Mouse (Mus musculus) mature B cell (primary cell): ENCODE results near the gene Sirt7.

Experiments used
- in situ Hi-C: fragments of 300-500 bp; cut with MboI; formaldehyde crosslinking; loops from 2 replicates; pipeline ENCODE4 v1.14.3; 2019

The Sirt7 gene

GRCm38 (mm10) chr11:120625152-120625775 lies at the start of gene Sirt7:
Gene Sirt7, minus strand, starts transcription at chr11:120625240.
- in situ Hi-C loops, result no loop called here

- in situ Hi-C loops, result loop anchor here (5.0 kb wide), 1 partner anchor 41 kb away; the partner anchor contains the start of gene Mafg
Measured at GRCm38 (mm10) chr11:120673594-120674122, 48.6 kb upstream of the Sirt7 start.

DNA sequence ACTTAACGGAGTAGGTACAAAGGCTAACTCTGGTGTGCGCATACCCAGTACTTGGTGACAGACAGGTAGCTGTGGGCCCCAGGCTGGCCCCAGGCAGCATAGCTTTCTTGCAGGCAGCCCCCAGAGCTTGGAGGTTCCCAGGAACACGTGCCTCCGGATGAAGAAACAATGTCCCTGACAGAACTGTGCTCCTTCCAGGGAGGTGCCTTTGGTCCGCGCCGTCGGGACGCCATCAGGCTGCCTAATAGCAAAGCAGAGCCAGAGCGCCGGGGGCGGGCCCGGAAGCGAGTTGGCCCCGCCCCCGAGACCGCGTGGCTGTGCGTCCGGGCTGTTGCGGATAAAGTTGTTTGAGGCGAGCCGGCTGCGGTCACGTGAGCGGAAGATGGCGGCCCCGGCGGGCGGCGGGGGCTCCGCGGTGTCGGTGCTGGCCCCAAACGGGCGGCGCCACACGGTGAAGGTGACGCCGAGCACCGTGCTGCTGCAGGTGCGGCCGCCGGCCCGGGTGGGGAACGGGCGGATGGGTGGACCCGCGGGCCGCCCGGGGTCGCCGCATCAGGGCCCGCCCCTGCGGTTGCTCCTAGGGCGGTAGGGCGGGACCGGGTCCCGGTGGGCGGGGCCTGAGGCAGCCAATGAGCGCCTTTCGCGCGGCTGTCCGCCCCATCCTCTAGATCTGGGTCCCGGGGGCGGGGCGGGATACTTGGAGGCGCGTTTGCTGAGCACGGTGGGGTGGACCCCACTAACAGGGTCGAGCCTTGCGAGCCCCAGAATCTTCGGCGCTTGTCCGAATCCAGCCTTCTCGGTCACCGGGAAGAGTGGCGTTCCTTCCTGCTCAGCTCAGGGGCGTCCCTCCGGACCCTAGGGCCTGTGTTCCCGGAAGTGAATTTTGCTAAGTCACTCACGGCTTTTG lies 47.9 kb upstream of the Sirt7 start, which contains the start of gene Aspscr1:
TSS of gene Aspscr1 (plus strand) at position 287 of the 907 bp plus-strand sequence.
- in situ Hi-C loops, result loop anchor here (5.0 kb wide), 1 partner anchor 41 kb away; the partner anchor contains the start of gene Mafg

- in situ Hi-C loops, result no loop called here
Measured at GRCm38 (mm10) chr11:120666617-120667016, 41.6 kb upstream of the Sirt7 start.

DNA sequence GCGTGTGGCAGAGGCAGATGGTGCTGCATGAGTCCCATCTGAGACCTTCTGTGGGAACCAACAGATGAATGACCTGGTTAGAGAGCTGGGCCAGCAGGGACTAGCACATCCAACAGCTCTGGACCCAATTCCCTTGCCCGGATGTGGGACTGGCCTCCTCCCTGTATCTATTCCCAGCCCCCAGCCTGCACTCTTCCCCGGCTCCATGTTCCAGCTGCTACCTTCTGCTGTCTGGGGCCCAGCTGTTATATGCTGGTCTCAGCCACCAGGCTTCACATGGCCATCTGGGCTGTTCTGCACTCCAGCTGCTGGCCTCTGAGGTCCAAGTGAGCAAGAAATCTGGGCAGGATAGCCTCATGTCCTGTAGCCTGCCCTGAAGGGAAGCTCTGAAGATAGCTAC lies 40.4 kb upstream of the Sirt7 start:
- in situ Hi-C loops, result no loop called here

DNA sequence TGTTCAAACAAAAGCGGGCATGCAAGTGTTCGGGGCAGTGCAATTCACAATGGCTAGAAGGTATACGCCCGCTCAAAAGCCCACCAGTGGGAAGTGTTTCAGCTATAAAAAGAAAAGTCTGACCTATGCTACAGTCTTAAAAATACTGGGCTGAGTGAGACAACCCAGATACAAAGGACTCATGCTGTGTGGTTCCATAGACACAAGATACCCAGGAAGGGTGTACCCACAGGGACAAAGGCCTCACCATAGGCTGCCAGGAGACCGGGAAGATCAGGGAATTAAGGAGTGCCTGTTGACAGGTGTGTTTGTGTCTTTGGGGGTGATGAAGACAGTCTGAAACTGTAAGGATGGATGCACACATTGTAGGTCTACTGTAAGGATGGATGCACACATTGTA lies 38.7 kb upstream of the Sirt7 start:
- in situ Hi-C loops, result no loop called here

- in situ Hi-C loops, result no loop called here
Measured at GRCm38 (mm10) chr11:120662759-120663158, 37.7 kb upstream of the Sirt7 start.

GRCm38 (mm10) chr11:120661076-120661460 lies 36.0 kb upstream of the Sirt7 start, which contains the start of gene Notum:
Gene Notum, minus strand, starts transcription at chr11:120661175.
- in situ Hi-C loops, result no loop called here

GRCm38 (mm10) chr11:120660301-120661075 lies 35.4 kb upstream of the Sirt7 start:
- in situ Hi-C loops, result no loop called here

GRCm38 (mm10) chr11:120659509-120660300 lies 34.7 kb upstream of the Sirt7 start:
- in situ Hi-C loops, result no loop called here

GRCm38 (mm10) chr11:120658876-120659410 lies 33.9 kb upstream of the Sirt7 start:
- in situ Hi-C loops, result no loop called here

GRCm38 (mm10) chr11:120657301-120657700 lies 32.3 kb upstream of the Sirt7 start:
- in situ Hi-C loops, result no loop called here

DNA sequence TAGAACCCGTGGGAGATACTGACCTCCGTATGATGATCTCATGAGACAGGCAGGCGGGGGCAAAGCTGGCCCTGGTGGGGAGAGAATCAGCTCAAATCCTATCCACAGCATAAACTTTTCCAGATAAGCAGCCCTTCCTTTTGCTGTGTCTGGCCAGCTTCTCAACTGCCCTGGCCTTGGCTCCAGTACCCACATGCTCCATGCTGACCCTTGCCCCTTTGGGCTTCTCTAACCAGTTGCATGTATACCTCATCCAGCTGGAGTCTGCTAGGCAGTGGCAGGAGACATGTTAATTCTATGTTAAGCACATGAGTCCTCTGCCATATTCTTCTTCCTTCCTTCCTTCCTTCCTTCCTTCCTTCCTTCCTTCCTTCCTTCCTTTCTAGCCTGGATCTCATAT lies 29.7 kb upstream of the Sirt7 start:
- in situ Hi-C loops, result no loop called here

DNA sequence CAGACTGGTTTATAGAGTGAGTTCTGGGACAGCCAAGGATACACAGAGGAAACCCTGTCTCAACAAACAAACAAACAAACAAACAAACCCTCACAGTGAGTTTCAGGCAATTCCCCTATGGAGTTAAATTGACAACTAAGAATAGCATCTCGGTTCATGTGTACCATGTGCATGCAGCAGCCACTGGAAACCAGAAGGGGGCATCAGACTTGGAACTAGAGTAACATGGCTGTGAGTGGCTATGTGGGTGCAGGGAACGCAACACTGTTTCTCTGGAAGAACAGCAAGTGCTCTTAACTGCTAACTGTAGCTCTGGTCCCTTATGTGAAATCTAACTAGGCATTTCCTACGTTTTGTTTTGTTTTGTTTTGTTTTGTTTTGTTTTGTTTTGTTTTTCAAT lies 26.8 kb upstream of the Sirt7 start:
- in situ Hi-C loops, result no loop called here

DNA sequence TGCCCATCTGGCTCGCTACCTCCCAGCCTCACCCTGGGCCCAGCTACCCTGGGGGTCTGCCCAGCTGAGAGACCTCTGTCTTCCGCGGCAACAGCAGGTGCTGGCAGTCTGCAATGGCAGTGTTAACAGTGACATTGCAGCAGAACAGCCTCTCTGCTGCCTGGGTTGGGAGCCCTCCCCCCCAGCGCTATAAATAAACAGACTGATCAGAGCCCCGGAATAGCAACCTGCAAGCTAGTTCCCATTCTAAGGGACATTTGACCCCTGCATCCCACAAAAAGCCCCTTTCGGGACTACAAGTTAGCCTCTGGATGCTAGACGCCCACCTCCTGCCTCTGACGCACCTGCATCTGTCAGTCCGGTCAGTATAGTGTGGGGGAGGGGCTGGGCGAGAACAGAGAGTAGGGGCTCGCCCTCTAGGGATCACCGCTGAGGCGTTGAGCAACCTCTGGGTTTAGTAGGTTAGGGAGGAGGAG lies 23.0 kb upstream of the Sirt7 start, which contains the start of gene Myadml2:
TSS of gene Myadml2 (minus strand) at position 158 of the 476 bp plus-strand sequence.
- in situ Hi-C loops, result no loop called here

DNA sequence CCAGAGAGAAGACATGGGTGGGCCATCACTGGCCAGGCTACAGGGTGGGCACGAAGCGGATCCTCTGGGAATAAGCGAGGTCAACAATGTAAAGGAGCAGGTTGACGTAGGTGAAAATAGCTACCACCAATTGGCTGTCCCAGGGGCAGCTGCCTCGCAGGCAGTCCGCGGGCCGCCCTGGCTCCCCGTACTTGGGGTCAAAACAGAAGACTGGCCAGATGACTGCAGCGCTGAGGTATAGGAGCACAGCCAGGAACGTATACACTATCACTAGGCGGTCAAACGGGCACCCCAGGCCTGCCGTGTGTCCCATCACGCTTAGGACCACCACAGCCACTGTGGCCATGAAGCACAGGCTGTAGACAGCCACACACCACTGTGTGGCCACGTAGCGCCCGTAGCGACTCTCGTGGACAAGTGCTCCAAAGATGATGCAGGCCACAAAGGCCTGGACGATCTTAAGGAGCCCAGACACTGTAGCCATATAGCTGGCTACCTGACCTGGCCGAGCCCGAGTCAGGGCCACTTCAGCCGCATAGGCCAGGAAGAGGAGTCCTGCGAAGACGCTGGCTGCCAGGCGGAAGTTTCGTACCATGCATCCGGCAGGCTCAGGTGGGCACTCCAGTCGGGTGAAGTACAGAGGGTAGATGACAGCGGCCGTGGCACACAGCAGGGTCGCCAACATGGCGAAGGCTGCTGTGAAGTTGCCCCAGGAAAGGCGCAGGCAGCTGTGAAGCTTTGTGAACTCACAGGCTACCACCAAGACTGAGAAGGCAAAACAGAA lies 22.2 kb upstream of the Sirt7 start:
- in situ Hi-C loops, result no loop called here

- in situ Hi-C loops, result no loop called here
Measured at GRCm38 (mm10) chr11:120643601-120643987, 18.6 kb upstream of the Sirt7 start, which contains the start of gene Pycr1. Gene Pycr1, minus strand, starts transcription at chr11:120643769.

DNA sequence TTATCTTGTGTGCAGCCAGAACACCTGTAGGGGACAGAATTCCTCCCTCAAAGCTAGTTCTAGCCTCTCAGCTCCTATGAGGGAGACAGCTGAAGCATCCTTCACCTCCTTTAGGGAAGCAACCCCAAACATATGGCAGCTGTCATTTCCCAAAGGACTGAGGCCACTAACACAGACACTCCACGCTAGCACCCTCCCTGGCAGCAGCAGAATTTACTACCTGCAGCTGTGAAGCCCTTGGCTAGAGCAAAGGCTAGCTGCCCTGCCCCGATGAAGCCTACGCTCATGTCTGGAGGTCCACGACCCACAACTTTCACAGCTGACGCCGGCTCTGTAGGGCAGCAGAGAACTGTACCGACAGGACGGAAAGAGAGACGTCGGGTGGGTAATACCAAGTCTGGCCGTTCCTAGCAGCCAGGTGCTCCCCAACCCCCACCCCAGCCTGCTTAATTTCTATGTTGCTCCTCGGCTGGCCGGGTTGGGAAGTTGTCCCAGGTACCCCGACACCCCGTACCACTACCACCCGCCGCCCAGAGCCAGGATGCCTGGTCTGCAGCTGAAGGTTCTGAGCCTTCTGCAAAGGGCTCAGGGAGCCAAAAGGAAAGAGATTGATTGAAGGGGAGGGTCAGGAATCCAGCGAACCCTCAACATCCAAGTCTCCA lies 18.0 kb upstream of the Sirt7 start:
- in situ Hi-C loops, result no loop called here

- in situ Hi-C loops, result no loop called here
Measured at GRCm38 (mm10) chr11:120641869-120642268, 16.8 kb upstream of the Sirt7 start.
